Mouse (Mus musculus) neural tube, embryonic 14.5 days (tissue): ENCODE data around the gene Nanos2. TPM values are rescaled to one million over a fixed set of nuclear protein-coding genes. Genes with fewer than 3 reads are reported as not detected.
A peak's percentile ranks its signal among the peaks of the same experiment; 100 is the strongest.

Source experiments
- ATAC-seq: fragments of 200-750 bp; cut with Nextera tagmentation; 2 replicates; pipeline ENCODE4 v1.8.0; 2017; ENCODE audit warnings: low read depth, mild to moderate bottlenecking, moderate TSS enrichment, moderate library complexity
- H3K27ac ChIP-seq: fragments of 300-500 bp; sonication (generic); 2 replicates; pipeline ENCODE4 v1.5.1; 2014; ENCODE audit warnings: low read depth, mild to moderate bottlenecking, control low read depth, low read length, moderate library complexity, mixed read lengths
- H3K27me3 ChIP-seq: fragments of 300-500 bp; sonication (generic); 2 replicates; pipeline ENCODE4 v1.6.1; 2014; ENCODE audit warnings: low read length; ENCODE audit not compliant: control insufficient read depth, insufficient read depth
- H3K36me3 ChIP-seq: fragments of 300-500 bp; sonication (generic); 2 replicates; pipeline ENCODE4 v1.6.1; 2014; ENCODE audit warnings: low read length, mixed read lengths; ENCODE audit not compliant: control insufficient read depth, insufficient read depth
- H3K4me1 ChIP-seq: fragments of 300-500 bp; sonication (generic); 2 replicates; pipeline ENCODE4 v1.6.1; 2014; ENCODE audit warnings: low read length; ENCODE audit not compliant: control insufficient read depth, insufficient read depth
- H3K4me2 ChIP-seq: fragments of 300-500 bp; sonication (generic); 2 replicates; pipeline ENCODE4 v1.6.1; 2014; ENCODE audit warnings: mild to moderate bottlenecking, low read depth, low read length, control low read depth
- H3K4me3 ChIP-seq: fragments of 300-500 bp; sonication (generic); 2 replicates; pipeline ENCODE4 v1.5.1; 2014; ENCODE audit warnings: low read depth, low read length, control low read depth, mixed read lengths
- H3K9ac ChIP-seq: fragments of 300-500 bp; sonication (generic); replicated peaks from 2 replicates; pipeline ENCODE4 v1.6.1; 2014; ENCODE audit warnings: low read depth, mild to moderate bottlenecking, control low read depth, low read length, mixed read lengths
- H3K9me3 ChIP-seq: fragments of 300-500 bp; sonication (generic); 2 replicates; pipeline ENCODE4 v1.6.1; 2016; ENCODE audit warnings: low read length; ENCODE audit not compliant: control insufficient read depth
- WGBS: fragments of 180-500 bp; shearing (Covaris S2); extraction: QIAGEN DNeasy Blood & Tissue Kit; methylation state at CpG from one replicate; pipeline ENCODE4 v1.1.7; 2014; 5-methylcytosine and 5-hydroxymethylcytosine counted together
- polyA plus RNA-seq: library from polyadenylated mRNA; unstranded; fragments of >200 nt; fragmentation: Nextera tagmentation; extraction: Ambion mirVana; gene quantifications from 2 replicates; pipeline ENCODE4 v1.2.1, GENCODE M21; 2014

Nanos2 gene
- polyA plus RNA-seq, 1 experiment from 2014 or later: 1.1 TPM

- WGBS: 8% methylated on average over 12 of the region's 12 CpGs
- Histone ChIP-seq H3K36me3 (peaks cover 11% of the 10 kb centered on the region), H3K9ac (no peak overlapping the region), H3K27me3 (no peaks in the 10 kb centered on the region), H3K4me2 (peak overlapping the region; percentile 20; the same call in 1 of the 2 replicates), H3K4me3 (no peak overlapping the region), H3K27ac (no peak overlapping the region), H3K9me3 (no peaks in the 10 kb centered on the region), H3K4me1 (peaks cover 24% of the 10 kb centered on the region)
- no peak; the same call in 1 of the 2 replicates for ATAC-seq
Observed at GRCm38 (mm10) chr7:19006476-19006875, 19.3 kb downstream of the Nanos2 start.

GRCm38 (mm10) chr7:19007026-19007977, 20.1 kb downstream of the Nanos2 start:
- Histone ChIP-seq H3K4me1 (peaks cover 29% of the 10 kb centered on the region), H3K9ac (no peak overlapping the region), H3K27me3 (no peaks in the 10 kb centered on the region), H3K9me3 (no peaks in the 10 kb centered on the region), H3K36me3 (peaks cover 11% of the 10 kb centered on the region), H3K4me2 (no peak overlapping the region), H3K4me3 (no peak overlapping the region), H3K27ac (no peak overlapping the region)
- ATAC-seq: no peak
- WGBS: 77% methylated on average over 13 of the region's 13 CpGs

DNA sequence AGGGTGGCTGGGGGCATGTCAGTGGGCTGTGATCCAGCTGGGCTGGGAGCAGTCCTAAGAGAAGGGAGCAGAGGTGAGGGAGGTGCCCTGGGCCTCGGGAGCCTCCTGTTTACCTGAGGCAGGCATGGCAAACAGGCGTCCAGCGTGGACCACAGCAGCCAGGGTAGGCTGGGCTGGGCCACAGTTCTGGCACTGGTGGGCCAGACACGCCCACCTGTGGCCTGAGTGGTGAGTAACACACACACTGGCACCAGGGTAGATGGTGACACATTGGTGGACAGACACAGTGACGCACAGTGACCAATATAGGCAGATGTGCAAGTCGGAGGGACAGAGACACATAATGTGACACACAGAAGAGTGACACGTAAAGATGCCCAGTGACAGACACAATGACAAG, 23.4 kb downstream of the Nanos2 start:
- Histone ChIP-seq H3K9me3 (no peaks in the 10 kb centered on the region), H3K27ac (no peak overlapping the region), H3K4me2 (no peak overlapping the region), H3K4me3 (no peak overlapping the region), H3K4me1 (peaks cover 19% of the 10 kb centered on the region), H3K36me3 (peaks cover 8% of the 10 kb centered on the region), H3K9ac (no peak overlapping the region), H3K27me3 (no peaks in the 10 kb centered on the region)
- whole genome bisulfite sequencing: 84% methylated on average over 7 of the region's 7 CpGs
- ATAC-seq: no peak

GRCm38 (mm10) chr7:19012025-19012621, 24.9 kb downstream of the Nanos2 start:
- peak overlapping the region; percentile 25; the same call in 1 of the 2 replicates for H3K9ac ChIP-seq
- ATAC-seq: no peak
- H3K4me3 ChIP-seq: peak overlapping the region; percentile 5; the same call in 1 of the 2 replicates
- peak overlapping the region; percentile 41 for H3K4me2 ChIP-seq
- 0 out of 2 replicates have a peak, but pooled peaks cover 4% of the 10 kb centered on the region for H3K36me3 ChIP-seq
- H3K27ac ChIP-seq: no peak overlapping the region
- 0 out of 2 replicates have a peak, but pooled peaks cover 7% of the 10 kb centered on the region for H3K4me1 ChIP-seq
- no peaks in the 10 kb centered on the region for H3K9me3 ChIP-seq
- H3K27me3 ChIP-seq: no peaks in the 10 kb centered on the region
- 6% methylated on average over 26 of the region's 31 CpGs for WGBS

DNA sequence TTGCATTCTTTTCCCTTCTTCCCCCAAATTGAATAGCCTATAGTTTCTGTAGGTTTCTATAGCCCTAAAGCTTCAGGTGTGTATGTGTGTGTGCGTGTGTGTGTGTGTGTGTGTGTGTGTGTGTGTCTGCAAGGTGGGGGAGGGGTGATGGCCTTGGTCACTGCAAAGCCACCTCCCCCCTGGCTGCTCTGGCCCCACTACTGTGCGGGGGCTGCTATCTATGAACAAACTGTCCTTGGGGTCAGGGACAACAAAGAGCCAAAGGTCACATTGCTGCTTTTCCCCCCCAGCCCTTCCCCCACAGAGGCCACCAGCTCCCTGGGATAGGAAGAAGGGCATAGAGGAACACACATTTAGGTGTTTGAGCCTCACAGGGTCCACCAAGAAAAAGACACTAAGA, 25.7 kb downstream of the Nanos2 start:
- 54% methylated on average over 2 of the region's 2 CpGs for WGBS
- ATAC-seq: no peak
- 0 out of 2 replicates have a peak, but pooled peaks cover 7% of the 10 kb centered on the region for H3K4me1 ChIP-seq

DNA sequence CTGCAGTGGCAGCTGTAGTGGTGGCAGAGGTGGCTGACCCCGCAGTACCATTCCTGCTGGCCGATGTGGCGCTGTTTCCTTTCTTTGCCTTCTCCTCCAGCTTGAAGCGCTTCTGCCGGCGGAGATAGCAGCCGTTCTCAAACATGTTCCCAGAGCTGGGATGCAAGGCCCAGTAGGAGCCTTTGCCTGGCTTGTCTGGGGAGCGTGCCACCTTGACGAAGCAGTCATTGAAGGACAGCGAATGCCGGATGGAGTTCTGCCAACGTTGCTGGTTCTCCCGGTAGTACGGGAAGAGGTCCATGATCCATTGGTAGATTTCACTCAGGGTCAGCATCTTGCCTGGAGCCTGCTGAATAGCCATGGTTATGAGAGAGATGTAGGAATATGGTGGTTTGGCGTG, 27.3 kb downstream of the Nanos2 start:
- no peaks in the 10 kb centered on the region for H3K9me3 ChIP-seq
- ATAC-seq: no peak
- H3K4me3 ChIP-seq: no peak overlapping the region
- WGBS: 71% methylated on average over 15 of the region's 15 CpGs
- H3K27ac ChIP-seq: no peak overlapping the region
- H3K4me2 ChIP-seq: no peak overlapping the region
- H3K27me3 ChIP-seq: no peaks in the 10 kb centered on the region
- H3K36me3 ChIP-seq: no peaks in the 10 kb centered on the region
- 0 out of 2 replicates have a peak, but pooled peaks cover 7% of the 10 kb centered on the region for H3K4me1 ChIP-seq
- H3K9ac ChIP-seq: no peak overlapping the region

More for the DNA sequence above, 25.7 kb downstream of the Nanos2 start:
- no peaks in the 10 kb centered on the region for H3K36me3 ChIP-seq
- H3K9me3 ChIP-seq: no peaks in the 10 kb centered on the region
- H3K9ac ChIP-seq: no peak overlapping the region
- no peak overlapping the region for H3K4me3 ChIP-seq
- no peaks in the 10 kb centered on the region for H3K27me3 ChIP-seq
- no peak overlapping the region for H3K4me2 ChIP-seq
- H3K27ac ChIP-seq: no peak overlapping the region

- Histone ChIP-seq H3K4me2 (no peak overlapping the region), H3K4me3 (no peak overlapping the region), H3K9me3 (no peaks in the 10 kb centered on the region), H3K4me1 (0 out of 2 replicates have a peak, but pooled peaks cover 7% of the 10 kb centered on the region), H3K27me3 (no peaks in the 10 kb centered on the region), H3K27ac (no peak overlapping the region), H3K9ac (no peak overlapping the region), H3K36me3 (no peaks in the 10 kb centered on the region)
- no peak for ATAC-seq
- WGBS: 93% methylated on average over 4 of the region's 4 CpGs
Observed at GRCm38 (mm10) chr7:19016042-19016441, 28.8 kb downstream of the Nanos2 start.

GRCm38 (mm10) chr7:19017909-19018308, 30.7 kb downstream of the Nanos2 start:
- WGBS: 90% methylated on average over 7 of the region's 7 CpGs
- no peak overlapping the region for H3K4me2 ChIP-seq
- H3K9ac ChIP-seq: no peak overlapping the region
- no peak for ATAC-seq
- H3K27ac ChIP-seq: no peak overlapping the region
- peaks cover 6% of the 10 kb centered on the region; the same call in 1 of the 2 replicates for H3K27me3 ChIP-seq
- no peaks in the 10 kb centered on the region for H3K4me1 ChIP-seq
- H3K4me3 ChIP-seq: no peak overlapping the region
- H3K36me3 ChIP-seq: no peaks in the 10 kb centered on the region
- H3K9me3 ChIP-seq: no peaks in the 10 kb centered on the region

GRCm38 (mm10) chr7:19021048-19021447, 33.8 kb downstream of the Nanos2 start:
- no peak overlapping the region for H3K4me2 ChIP-seq
- H3K9ac ChIP-seq: no peak overlapping the region
- no peak overlapping the region for H3K4me3 ChIP-seq
- H3K4me1 ChIP-seq: peaks cover 11% of the 10 kb centered on the region
- H3K27ac ChIP-seq: no peak overlapping the region
- no peaks in the 10 kb centered on the region for H3K9me3 ChIP-seq
- ATAC-seq: no peak
- H3K27me3 ChIP-seq: peaks cover 14% of the 10 kb centered on the region; the same call in 1 of the 2 replicates
- no peaks in the 10 kb centered on the region for H3K36me3 ChIP-seq
- 28% methylated on average over 8 of the region's 8 CpGs for WGBS
